Comparison of ENCODE assay signal across 10 mouse cellular contexts in genomic region chr19:41613325-41614087, GRCm38 (mm10). TPM values are rescaled to one million over a fixed set of nuclear protein-coding genes. Genes with fewer than 3 reads are reported as not detected.
DNase-seq lines count a peak whose midpoint lies in the region; ATAC-seq lines count a peak whose summit lies in the region.
"Had no signal": no experiment of that assay in that cellular context is flagged by ENCODE, and none has a peak within 500 bp of the region (broad histone marks: within the 10 kb centered on the region; RNA-seq: fewer than 3 reads in every experiment).

No protein-coding gene starts in this region.

- H3K4me2 ChIP-seq in hindbrain, embryonic 12.5 days (replicated peaks) = peak overlapping the region; percentile 13; the same call in 1 of the 2 replicates
- peak overlapping the region; percentile 38 for H3K4me2 ChIP-seq in midbrain, embryonic 13.5 days (replicated peaks)
- H3K4me2 ChIP-seq: kidney, embryonic 15.5 days had no signal

- DNase-seq in MN1 (ENCODE audit: low spot score) = peak; percentile 73
- peak; percentile 77 for DNase-seq in embryonic facial prominence, embryonic 10.5 days (ENCODE audit: low spot score)
- no peak for DNase-seq in frontal cortex, postnatal 14 days (ENCODE audit: low spot score in 2 of 2)
- DNase-seq in adrenal gland, adult (ENCODE audit: inconsistent age in 2 of 2, low spot score in 1 of 2) = no peak
- no peak for DNase-seq in urinary bladder, adult 18-20 months (ENCODE audit: low spot score in 2 of 2)

- peaks cover 5% of the 10 kb centered on the region; the same call in 1 of the 2 replicates for H3K36me3 ChIP-seq in embryonic facial prominence, embryonic 10.5 days (replicated peaks)
- 0 out of 2 replicates have a peak, but pooled peaks cover 7% of the 10 kb centered on the region for H3K36me3 ChIP-seq in hindbrain, embryonic 12.5 days
- H3K36me3 ChIP-seq in midbrain, embryonic 13.5 days = peaks cover 10% of the 10 kb centered on the region
- H3K36me3 ChIP-seq: heart, embryonic 10.5 days; kidney, embryonic 15.5 days had no signal

- WGBS in embryonic facial prominence, embryonic 10.5 days = 26% methylated on average over 16 of the region's 16 CpGs
- 26% methylated on average over 16 of the region's 16 CpGs for WGBS in hindbrain, embryonic 12.5 days
- 16% methylated on average over 16 of the region's 16 CpGs for WGBS in midbrain, embryonic 13.5 days

- no peak for ATAC-seq in hindbrain, embryonic 12.5 days (ENCODE audit: low FRiP score)
- peak; percentile 79 for ATAC-seq in midbrain, embryonic 13.5 days
- ATAC-seq in megakaryocyte, adult 5-6 weeks (ENCODE audit: poor library complexity, severe bottlenecking) = no peak

- H3K27me3 ChIP-seq in embryonic facial prominence, embryonic 10.5 days (replicated peaks; ENCODE audit: low read depth, poor library complexity, severe bottlenecking) = peaks cover 86% of the 10 kb centered on the region
- peaks cover 34% of the 10 kb centered on the region for H3K27me3 ChIP-seq in hindbrain, embryonic 12.5 days
- H3K27me3 ChIP-seq in midbrain, embryonic 13.5 days = peaks cover 9% of the 10 kb centered on the region

- peaks cover 61% of the 10 kb centered on the region for H3K4me1 ChIP-seq in embryonic facial prominence, embryonic 10.5 days
- peaks cover 46% of the 10 kb centered on the region for H3K4me1 ChIP-seq in hindbrain, embryonic 12.5 days
- peaks cover 60% of the 10 kb centered on the region for H3K4me1 ChIP-seq in midbrain, embryonic 13.5 days (replicated peaks)

- peak overlapping the region; percentile 33 for H3K4me3 ChIP-seq in embryonic facial prominence, embryonic 10.5 days
- H3K4me3 ChIP-seq in hindbrain, embryonic 12.5 days = no peak overlapping the region
- H3K4me3 ChIP-seq in midbrain, embryonic 13.5 days (replicated peaks) = 0 out of 2 replicates have a peak overlapping the region, but pooled peaks have one; percentile 6
- H3K4me3 ChIP-seq: heart, embryonic 10.5 days; kidney, embryonic 15.5 days had no signal

- H3K27ac ChIP-seq in embryonic facial prominence, embryonic 10.5 days (replicated peaks) = peak overlapping the region; percentile 51; the same call in 1 of the 2 replicates
- peak overlapping the region; percentile 37; the same call in 1 of the 2 replicates for H3K27ac ChIP-seq in hindbrain, embryonic 12.5 days
- H3K27ac ChIP-seq in midbrain, embryonic 13.5 days = peak overlapping the region; percentile 55
- H3K27ac ChIP-seq: heart, embryonic 10.5 days; kidney, embryonic 15.5 days had no signal

- no peak overlapping the region for H3K9ac ChIP-seq in hindbrain, embryonic 12.5 days
- H3K9ac ChIP-seq in midbrain, embryonic 13.5 days (replicated peaks) = peak overlapping the region; percentile 46; the same call in 1 of the 2 replicates
- H3K9ac ChIP-seq: kidney, embryonic 15.5 days had no signal

- H3K9me3 ChIP-seq in embryonic facial prominence, embryonic 10.5 days = peaks cover 9% of the 10 kb centered on the region
- H3K9me3 ChIP-seq in hindbrain, embryonic 12.5 days (replicated peaks) = no peaks in the 10 kb centered on the region
- H3K9me3 ChIP-seq in midbrain, embryonic 13.5 days = no peaks in the 10 kb centered on the region
- H3K9me3 ChIP-seq: heart, embryonic 10.5 days; kidney, embryonic 15.5 days had no signal

RNA-seq across cellular contexts. Expression of gene Gm340, which starts 31.3 kb away (rescaled TPM):
- polyA plus RNA-seq in embryonic facial prominence, embryonic 10.5 days (2016; fragmentation: Nextera tagmentation; extraction: Ambion mirVana) = 3.2 and 3.6 TPM in 2 replicates
- polyA plus RNA-seq in hindbrain, embryonic 12.5 days (2016; fragmentation: Nextera tagmentation; extraction: Ambion mirVana) = 3.9 and 4.8 TPM in 2 replicates
- polyA plus RNA-seq in midbrain, embryonic 13.5 days (2015; fragmentation: Nextera tagmentation; extraction: Ambion mirVana) = 2.8 and 3.5 TPM in 2 replicates
- 9.5 and 11.2 TPM in 2 replicates for total RNA-seq in megakaryocyte, adult 5-6 weeks (2015)
- 7.6 and 10.8 TPM in 2 replicates for total RNA-seq in megakaryocyte, adult 5-6 weeks (2017)

Comparison
In these comparisons a context has a peak if more than half of its experiments do, and no peak if none do; other contexts are left out.
1. DNase-seq: peak in MN1 (single experiment) and embryonic facial prominence, embryonic 10.5 days (single experiment); none in frontal cortex, postnatal 14 days (0 of 2), adrenal gland, adult (0 of 2) and urinary bladder, adult 18-20 months (0 of 2).
2. Peak in every context shown above with its lines, with median percentiles within 50 percentile points of each other: H3K27ac ChIP-seq.